Mouse (Mus musculus) ES-E14 (cell line): ENCODE results near the gene Ldhc. TPM values are rescaled to one million over a fixed set of nuclear protein-coding genes. Genes with fewer than 3 reads are reported as not detected.

Source experiments
- DNase-seq: peaks from one replicate; pipeline ENCODE4 v3.0.0-alpha.2; 2013; ENCODE audit warnings: low read depth, low spot score
- H3K27ac ChIP-seq: 2 replicates; pipeline ENCODE4 v1.5.1; 2012; ENCODE audit warnings: low read depth, mild to moderate bottlenecking, low read length, moderate library complexity, mixed read lengths; ENCODE audit not compliant: poor library complexity, insufficient read depth, severe bottlenecking
- H3K36me3 ChIP-seq: 2 replicates; pipeline ENCODE4 v1.6.1; 2012; ENCODE audit warnings: mild to moderate bottlenecking, low read length, moderate library complexity, mixed read lengths; ENCODE audit not compliant: control insufficient read depth, poor library complexity, insufficient read depth, severe bottlenecking
- H3K4me1 ChIP-seq, 2 experiments: fragments of 150-350 bp in 1 of 2; sonication (generic) in 1 of 2; 2 replicates each; pipeline ENCODE4 v1.6.1; 2012; ENCODE audit warnings: low read length in 2 of 2, mild to moderate bottlenecking in 1 of 2, mixed read lengths in 1 of 2; ENCODE audit not compliant: control insufficient read depth in 2 of 2, insufficient read depth in 2 of 2, poor library complexity in 1 of 2
- H3K4me3 ChIP-seq, 2 experiments: fragments of 150-350 bp in 1 of 2; sonication (generic) in 1 of 2; 2 replicates each; pipeline ENCODE4 v1.5.1; 2012; ENCODE audit warnings: low read length in 2 of 2, low read depth in 1 of 2, mild to moderate bottlenecking in 1 of 2, mixed read lengths in 1 of 2; ENCODE audit not compliant: insufficient read depth in 1 of 2, poor library complexity in 1 of 2, severe bottlenecking in 1 of 2
- H3K9ac ChIP-seq: 2 replicates; pipeline ENCODE4 v1.6.1; 2012; ENCODE audit warnings: low read depth, mild to moderate bottlenecking, low read length, mixed read lengths; ENCODE audit not compliant: poor library complexity, insufficient read depth, severe bottlenecking
- H3K9me3 ChIP-seq: fragments of 150-350 bp; sonication (generic); 2 replicates; pipeline ENCODE4 v1.6.1; 2012; ENCODE audit warnings: low read depth, mild to moderate bottlenecking, low read length; ENCODE audit not compliant: control insufficient read depth, insufficient read depth
- CHD2 ChIP-seq: IDR thresholded peaks from 2 replicates; pipeline ENCODE4 v1.6.1; 2014; ENCODE audit warnings: mild to moderate bottlenecking, low read depth, low read length, inconsistent platforms
- HCFC1 ChIP-seq: IDR thresholded peaks from 2 replicates; pipeline ENCODE4 v1.6.1; 2012; ENCODE audit warnings: low read length, inconsistent platforms, borderline replicate concordance; ENCODE audit not compliant: insufficient read depth
- MAFK ChIP-seq: IDR thresholded peaks from 2 replicates; pipeline ENCODE4 v1.6.1; 2014; ENCODE audit warnings: mild to moderate bottlenecking, low read depth, low read length, inconsistent platforms; ENCODE audit not compliant: insufficient read depth
- ZC3H11A ChIP-seq: IDR thresholded peaks from 2 replicates; pipeline ENCODE4 v1.6.1; 2012; ENCODE audit warnings: low read depth, mild to moderate bottlenecking, inconsistent platforms, low read length, borderline replicate concordance
- ZNF384 ChIP-seq: IDR thresholded peaks from 2 replicates; pipeline ENCODE4 v1.6.1; 2012; ENCODE audit warnings: low read depth, low read length, inconsistent platforms
- in situ Hi-C, 2 experiments: fragments of 600-800 bp; cut with MboI; formaldehyde crosslinking; loops; one replicate each; pipeline ENCODE4 v1.15.1; 2025; ENCODE audit warnings: low sequenced_read_pairs in 2 of 2, inconsistent platforms in 1 of 2; ENCODE audit not compliant: unreplicated experiment in 2 of 2
- total RNA-seq: library from RNA; depleted of rRNA; stranded (reverse); fragments of 300-350 nt; gene quantifications from 2 replicates; pipeline ENCODE4 v1.2.3, GENCODE M21; 2012

The Ldhc gene
- total RNA-seq, 1 experiment = 3.4 TPM

- DNase-seq = no peak
- Histone ChIP-seq H3K9ac (no peak overlapping the region), H3K9me3 (no peaks in the 10 kb centered on the region), H3K4me3 (no peak overlapping the region), H3K27ac (no peak overlapping the region), H3K36me3 (no peaks in the 10 kb centered on the region), H3K4me1 (peaks cover 2 to 12% of the 10 kb centered on the region in 2 experiments)
- in situ Hi-C loops = no loop called here
- TF ChIP-seq ZNF384 (no peak), CHD2 (no peak), MAFK (no peak), ZC3H11A (no peak), HCFC1 (no peak)
Observed at GRCm38 (mm10) chr7:46833266-46833665, 27.7 kb upstream of the Ldhc start.

DNA sequence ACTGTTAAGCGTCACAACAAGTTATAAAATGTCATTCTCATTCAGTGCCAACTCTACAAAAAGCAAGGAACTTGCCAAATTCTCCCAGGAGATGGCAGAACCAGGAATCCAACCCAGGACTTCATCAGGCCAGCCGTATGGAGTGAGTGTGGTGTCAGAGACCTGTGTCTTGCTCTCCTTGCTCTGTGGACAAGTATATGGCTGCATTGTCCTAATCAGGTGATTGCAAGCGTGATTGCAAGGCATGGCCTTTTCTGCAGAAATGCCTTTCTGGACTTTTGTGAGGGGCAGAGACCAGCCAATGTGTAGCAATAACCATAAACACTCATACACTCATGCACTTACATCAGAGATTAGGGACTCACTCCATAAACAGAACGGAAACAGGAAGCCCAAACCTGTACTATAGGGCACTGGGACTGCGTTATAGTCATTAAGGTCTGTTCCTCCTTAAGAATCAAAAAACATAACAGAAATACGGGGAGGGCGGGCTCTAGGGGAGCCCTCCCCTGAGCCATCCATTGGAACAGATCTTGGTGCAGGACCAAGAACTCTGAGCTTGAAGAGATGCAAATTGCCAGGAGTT, 27.2 kb upstream of the Ldhc start:
- in situ Hi-C loops = no loop called here
- H3K9ac ChIP-seq = no peak overlapping the region
- no peak overlapping the region for H3K27ac ChIP-seq
- H3K4me3 ChIP-seq = no peak overlapping the region
- H3K36me3 ChIP-seq = no peaks in the 10 kb centered on the region
- no peaks in the 10 kb centered on the region for H3K9me3 ChIP-seq
- TF ChIP-seq ZC3H11A (no peak), CHD2 (no peak), MAFK (no peak), ZNF384 (no peak), HCFC1 (no peak)
- H3K4me1 ChIP-seq = peaks cover 5 to 14% of the 10 kb centered on the region in 2 experiments
- DNase-seq = no peak

GRCm38 (mm10) chr7:46834994-46835610, 25.9 kb upstream of the Ldhc start:
- Histone ChIP-seq H3K9me3 (no peaks in the 10 kb centered on the region), H3K9ac (no peak overlapping the region), H3K4me1 (peaks cover 3 to 25% of the 10 kb centered on the region in 2 experiments), H3K4me3 (no peak overlapping the region), H3K27ac (no peak overlapping the region), H3K36me3 (no peaks in the 10 kb centered on the region)
- in situ Hi-C loops = no loop called here
- DNase-seq = no peak
- TF ChIP-seq HCFC1 (no peak), CHD2 (no peak), MAFK (no peak), ZNF384 (no peak), ZC3H11A (no peak)

- Histone ChIP-seq H3K4me1 (peaks cover 6 to 36% of the 10 kb centered on the region in 2 experiments), H3K9me3 (no peaks in the 10 kb centered on the region), H3K27ac (no peak overlapping the region), H3K9ac (no peak overlapping the region), H3K4me3 (no peak overlapping the region), H3K36me3 (no peaks in the 10 kb centered on the region)
- DNase-seq = no peak
- TF ChIP-seq HCFC1 = no peak
- no peak for TF ChIP-seq ZNF384
- no peak for TF ChIP-seq CHD2
- in situ Hi-C loops = no loop called here
Observed at GRCm38 (mm10) chr7:46836357-46836756, 24.6 kb upstream of the Ldhc start.

GRCm38 (mm10) chr7:46837073-46837472, 23.9 kb upstream of the Ldhc start:
- no peak for DNase-seq
- no peaks in the 10 kb centered on the region for H3K36me3 ChIP-seq
- no peak overlapping the region for H3K27ac ChIP-seq
- no peak overlapping the region for H3K9ac ChIP-seq
- TF ChIP-seq CHD2 (no peak), HCFC1 (no peak), ZNF384 (no peak), MAFK (no peak), ZC3H11A (no peak)
- H3K4me1 ChIP-seq = peaks cover 9 to 43% of the 10 kb centered on the region in 2 experiments
- in situ Hi-C loops = no loop called here
- H3K9me3 ChIP-seq = no peaks in the 10 kb centered on the region
- no peak overlapping the region for H3K4me3 ChIP-seq
